Mouse (Mus musculus) neural tube, embryonic 15.5 days (tissue): ENCODE data around the gene Nat8f4. TPM values are rescaled to one million over a fixed set of nuclear protein-coding genes. Genes with fewer than 3 reads are reported as not detected.
"Not testable (repeated sequence)": the region's sequence is repeated elsewhere in the genome, so short reads cannot be mapped to it uniquely, and the experiment has no call there.

Source experiments
- ATAC-seq: fragments of 200-750 bp; cut with Nextera tagmentation; 2 replicates; pipeline ENCODE4 v1.8.0; 2017; ENCODE audit warnings: mild to moderate bottlenecking, moderate TSS enrichment, moderate library complexity; ENCODE audit not compliant: low FRiP score
- H3K27ac ChIP-seq: fragments of 300-500 bp; sonication (generic); replicated peaks from 2 replicates; pipeline ENCODE4 v1.5.1; 2015; ENCODE audit warnings: mild to moderate bottlenecking, inconsistent platforms
- H3K27me3 ChIP-seq: fragments of 300-500 bp; sonication (generic); replicated peaks from 2 replicates; pipeline ENCODE4 v1.6.1; 2015; ENCODE audit warnings: inconsistent platforms
- H3K36me3 ChIP-seq: fragments of 300-500 bp; sonication (generic); 2 replicates; pipeline ENCODE4 v1.6.1; 2015; ENCODE audit warnings: inconsistent platforms
- H3K4me1 ChIP-seq: fragments of 300-500 bp; sonication (generic); 2 replicates; pipeline ENCODE4 v1.6.1; 2015; ENCODE audit warnings: inconsistent platforms
- H3K4me2 ChIP-seq: fragments of 300-500 bp; sonication (generic); 2 replicates; pipeline ENCODE4 v1.6.1; 2015; ENCODE audit warnings: inconsistent platforms, mild to moderate bottlenecking, moderate library complexity
- H3K4me3 ChIP-seq: fragments of 300-500 bp; sonication (generic); replicated peaks from 2 replicates; pipeline ENCODE4 v1.5.1; 2015; ENCODE audit warnings: mild to moderate bottlenecking, inconsistent platforms
- H3K9ac ChIP-seq: fragments of 300-500 bp; sonication (generic); replicated peaks from 2 replicates; pipeline ENCODE4 v1.6.1; 2015; ENCODE audit warnings: mild to moderate bottlenecking, inconsistent platforms
- H3K9me3 ChIP-seq: fragments of 300-500 bp; sonication (generic); replicated peaks from 2 replicates; pipeline ENCODE4 v1.6.1; 2016; ENCODE audit warnings: inconsistent platforms
- WGBS: fragments of 180-500 bp; shearing (Covaris S2); methylation state at CpG from one replicate; pipeline ENCODE4 v1.1.7; 2015; ENCODE audit warnings: mixed read lengths; 5-methylcytosine and 5-hydroxymethylcytosine counted together
- polyA plus RNA-seq: library from polyadenylated mRNA; unstranded; fragments of >200 nt; fragmentation: Nextera tagmentation; extraction: Ambion mirVana; gene quantifications from 2 replicates; pipeline ENCODE4 v1.2.1, GENCODE M21; 2015

The Nat8f4 gene
- polyA plus RNA-seq, 1 experiment from 2014 or later: 4.8 TPM

DNA sequence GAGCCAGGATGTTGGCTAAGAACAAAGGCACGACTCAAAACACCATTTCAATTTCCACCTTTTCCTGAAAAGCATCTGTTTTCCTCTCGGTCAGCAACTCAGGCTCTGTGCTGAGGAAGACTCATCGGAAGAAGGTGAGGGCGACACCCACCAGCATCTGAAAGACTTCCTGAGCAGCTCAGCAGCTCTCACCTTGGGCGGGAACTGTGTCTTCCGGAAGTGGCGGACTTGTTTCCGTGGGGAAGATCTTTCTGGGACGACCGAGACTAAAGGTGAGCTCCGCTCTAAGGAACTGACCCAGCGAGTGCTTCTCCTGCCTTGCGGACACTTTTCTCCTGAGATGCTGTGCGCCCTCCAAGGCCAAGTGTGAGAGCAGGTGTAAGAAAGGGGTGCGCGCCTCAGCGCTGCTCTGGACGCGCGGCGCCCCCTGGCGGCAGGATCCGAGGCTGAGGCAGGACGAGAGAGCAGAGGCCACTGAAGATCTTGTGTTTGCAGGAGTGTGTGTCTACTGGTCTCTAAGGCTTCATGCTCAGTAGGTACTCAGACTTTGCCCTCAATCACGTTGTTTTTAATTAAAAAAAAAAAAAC is 9.5 kb downstream of the Nat8f4 start:
- not testable (repeated sequence) for H3K4me2 ChIP-seq, H3K27me3 ChIP-seq, H3K9ac ChIP-seq, H3K27ac ChIP-seq, H3K9me3 ChIP-seq, ATAC-seq, H3K4me1 ChIP-seq, H3K4me3 ChIP-seq, H3K36me3 ChIP-seq
- 74% methylated on average over 25 of the region's 25 CpGs for WGBS

DNA sequence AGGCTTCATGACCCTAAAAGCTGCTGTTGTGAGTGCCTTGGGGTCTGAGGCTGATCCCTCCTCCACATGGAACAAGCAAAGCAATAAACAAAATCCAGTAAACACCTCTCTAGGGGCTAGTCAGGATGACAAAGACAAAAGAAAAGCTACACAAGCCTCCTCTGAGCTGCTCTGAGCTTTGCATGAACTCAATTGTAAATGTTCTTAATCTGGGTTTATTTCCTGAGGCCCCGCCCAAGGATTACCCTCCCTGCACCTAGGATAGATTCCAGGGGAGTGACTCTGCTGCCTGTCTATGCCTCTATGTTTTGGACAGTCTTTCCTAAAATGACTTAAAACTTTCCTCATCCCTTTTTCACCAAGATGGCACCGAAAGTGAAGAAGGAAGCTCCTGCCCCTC is 15.7 kb downstream of the Nat8f4 start:
- ATAC-seq: no peak
- WGBS: 91% methylated on average over 2 of the region's 2 CpGs
- Histone ChIP-seq H3K9ac (no peak overlapping the region), H3K9me3 (no peaks in the 10 kb centered on the region; the same call in 1 of the 2 replicates), H3K27me3 (no peaks in the 10 kb centered on the region), H3K4me2 (no peak overlapping the region), H3K4me1 (no peaks in the 10 kb centered on the region), H3K27ac (no peak overlapping the region), H3K4me3 (no peak overlapping the region), H3K36me3 (no peaks in the 10 kb centered on the region)

DNA sequence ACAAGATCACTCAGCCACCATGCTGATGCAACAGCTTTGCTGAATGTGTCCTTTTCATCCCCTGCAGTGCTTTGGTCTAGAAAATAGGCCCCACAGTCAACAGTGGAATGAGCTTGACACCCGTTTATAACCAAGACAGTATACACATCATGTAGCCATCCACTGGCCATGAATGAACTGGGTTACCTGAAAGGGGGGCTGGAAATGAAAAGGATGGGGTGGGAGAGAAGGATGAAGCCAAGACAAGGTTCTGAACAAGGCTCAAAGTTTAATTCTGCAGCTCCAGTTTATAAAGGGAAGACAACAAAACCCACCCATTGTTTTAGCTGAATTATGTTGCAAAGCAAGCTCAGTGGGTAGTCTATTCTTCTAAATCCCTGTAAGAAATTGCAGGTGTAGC is 20.4 kb downstream of the Nat8f4 start:
- no peak overlapping the region for H3K4me2 ChIP-seq
- peaks cover 8% of the 10 kb centered on the region; the same call in 1 of the 2 replicates for H3K9me3 ChIP-seq

DNA sequence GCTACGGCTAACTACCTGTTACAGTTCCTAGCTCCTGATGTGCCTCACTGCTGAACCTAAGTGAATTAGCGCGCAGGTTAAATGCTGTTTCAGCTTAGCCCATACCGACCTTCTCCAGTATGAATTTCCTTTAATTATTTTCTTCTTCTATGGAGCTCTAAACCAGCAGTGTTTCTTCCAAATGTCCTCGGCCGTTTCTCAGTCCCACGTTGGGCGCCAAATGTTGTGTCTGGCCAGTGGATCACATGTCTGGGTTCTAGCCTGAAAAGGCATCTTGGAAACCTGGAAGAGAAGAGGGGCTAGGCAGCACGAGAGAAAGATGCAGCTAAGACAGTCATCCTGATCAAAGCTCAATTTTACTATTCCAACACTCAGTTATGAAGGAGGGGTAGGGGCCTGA is 21.4 kb downstream of the Nat8f4 start:
- ATAC-seq, H3K9ac ChIP-seq: not testable (repeated sequence)
- 95% methylated on average over 9 of the region's 9 CpGs for WGBS

More for the DNA sequence above, 20.4 kb downstream of the Nat8f4 start:
- no peaks in the 10 kb centered on the region for H3K27me3 ChIP-seq
- H3K36me3 ChIP-seq: no peaks in the 10 kb centered on the region
- no peak for ATAC-seq
- H3K4me3 ChIP-seq: no peak overlapping the region
- 87% methylated on average over 1 of the region's 1 CpGs for WGBS
- no peak overlapping the region for H3K27ac ChIP-seq
- H3K4me1 ChIP-seq: no peaks in the 10 kb centered on the region
- no peak overlapping the region for H3K9ac ChIP-seq

DNA sequence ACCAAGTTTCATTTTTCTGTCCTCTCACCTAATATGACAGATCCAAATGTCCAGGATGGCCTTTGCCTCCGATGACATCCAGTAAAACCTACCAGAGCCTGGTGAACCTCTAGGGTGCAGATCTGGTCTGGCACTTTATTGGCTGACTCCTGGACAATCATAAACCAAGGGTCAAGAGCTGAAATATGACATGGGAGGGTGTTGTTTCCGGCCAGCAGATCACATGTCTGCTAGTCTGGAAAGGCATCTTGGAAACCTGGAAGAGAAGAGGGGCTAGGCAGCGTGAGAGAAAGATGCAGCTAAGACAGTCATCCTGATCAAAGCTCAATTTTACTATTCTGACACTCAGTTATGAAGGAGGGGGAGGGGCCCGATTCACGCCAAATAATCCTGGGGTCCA is 35.7 kb downstream of the Nat8f4 start, which contains the start of gene Nat8f2:
Gene Nat8f2, minus strand, starts transcription at position 153 of the 400 bp plus-strand sequence.
- not testable (repeated sequence) for H3K36me3 ChIP-seq, H3K27ac ChIP-seq, ATAC-seq, H3K27me3 ChIP-seq, H3K9me3 ChIP-seq, H3K4me1 ChIP-seq, H3K4me3 ChIP-seq, H3K9ac ChIP-seq, H3K4me2 ChIP-seq
- WGBS: 92% methylated on average over 5 of the region's 5 CpGs

More for the DNA sequence above, 21.4 kb downstream of the Nat8f4 start:
- not testable (repeated sequence) for H3K4me2 ChIP-seq, H3K36me3 ChIP-seq, H3K27me3 ChIP-seq, H3K27ac ChIP-seq, H3K4me3 ChIP-seq, H3K9me3 ChIP-seq, H3K4me1 ChIP-seq

DNA sequence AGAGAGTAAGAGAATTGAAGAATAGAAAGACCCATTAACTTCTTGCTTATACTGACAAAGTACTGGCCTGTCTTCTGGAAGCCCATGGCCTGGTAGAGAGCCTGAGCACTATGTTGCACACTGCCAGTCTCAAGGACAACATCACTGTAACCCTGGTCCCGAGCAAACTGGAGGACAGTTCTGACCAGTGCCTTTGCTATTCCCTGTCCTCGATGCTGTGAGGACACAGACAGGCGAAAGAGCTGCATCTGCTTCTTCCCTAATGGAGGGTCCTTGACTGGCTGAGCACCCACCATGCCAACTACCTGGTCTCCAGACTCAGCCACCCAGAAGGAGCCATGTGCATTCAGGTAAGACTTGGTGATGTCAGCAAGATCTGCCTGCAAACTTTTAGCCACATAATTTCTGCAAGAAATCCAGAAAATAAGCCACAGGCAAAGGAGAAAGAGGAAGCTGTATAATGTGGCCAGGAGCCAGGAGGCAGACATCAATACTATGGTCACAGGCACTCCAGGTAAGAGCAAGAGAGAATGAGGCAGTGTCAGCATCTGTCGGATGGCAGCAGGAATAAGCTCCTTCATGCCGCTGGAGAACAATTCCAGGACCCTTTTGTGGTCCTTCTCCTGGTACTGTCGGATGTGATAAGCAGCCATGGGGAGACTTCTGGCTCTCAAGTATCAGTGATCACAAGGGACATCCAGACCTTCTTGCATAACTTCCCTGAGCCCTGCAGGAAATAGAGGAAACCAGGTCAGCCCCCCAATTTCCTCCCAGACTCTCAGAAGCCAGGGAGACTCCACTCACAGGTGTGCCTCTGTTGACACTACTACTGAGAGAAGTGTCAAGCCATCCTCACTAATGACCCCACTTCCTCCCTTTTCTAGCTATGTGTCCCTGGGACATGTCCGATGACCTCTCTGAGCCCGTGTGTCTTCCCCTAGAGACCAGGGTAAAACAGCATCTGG is 36.7 kb downstream of the Nat8f4 start:
- ATAC-seq: no peak
- H3K4me3 ChIP-seq: no peak overlapping the region
- 0 out of 2 replicates have a peak, but pooled peaks cover 4% of the 10 kb centered on the region for H3K4me1 ChIP-seq
- no peak overlapping the region for H3K9ac ChIP-seq
- no peaks in the 10 kb centered on the region for H3K27me3 ChIP-seq
- no peaks in the 10 kb centered on the region for H3K9me3 ChIP-seq
- no peaks in the 10 kb centered on the region for H3K36me3 ChIP-seq
- WGBS: 91% methylated on average over 8 of the region's 8 CpGs
- no peak overlapping the region for H3K27ac ChIP-seq
- no peak overlapping the region for H3K4me2 ChIP-seq

DNA sequence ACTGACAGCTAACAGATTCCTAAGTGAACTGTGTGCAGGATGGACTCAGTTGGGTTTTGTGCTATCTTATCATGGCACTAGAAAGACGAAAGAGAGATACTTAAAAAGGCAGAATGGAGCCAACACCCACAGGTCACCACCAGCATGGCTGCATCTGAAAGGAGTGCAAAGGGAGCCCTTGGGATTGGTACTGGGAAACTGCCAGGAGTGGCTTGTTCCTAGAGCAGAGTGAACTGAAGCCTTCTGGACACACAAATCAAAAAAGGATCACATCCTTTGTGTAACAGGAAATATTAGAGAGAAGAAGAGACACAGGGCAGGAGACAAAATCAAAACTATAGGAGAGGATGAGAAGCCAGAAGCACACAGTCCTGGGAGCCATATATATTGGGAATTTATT is 37.7 kb downstream of the Nat8f4 start:
- not testable (repeated sequence) for H3K36me3 ChIP-seq, H3K27me3 ChIP-seq, H3K4me3 ChIP-seq, H3K9ac ChIP-seq, H3K27ac ChIP-seq, H3K4me1 ChIP-seq, ATAC-seq, H3K9me3 ChIP-seq, H3K4me2 ChIP-seq
- WGBS: 73% methylated on average over 1 of the region's 1 CpGs

DNA sequence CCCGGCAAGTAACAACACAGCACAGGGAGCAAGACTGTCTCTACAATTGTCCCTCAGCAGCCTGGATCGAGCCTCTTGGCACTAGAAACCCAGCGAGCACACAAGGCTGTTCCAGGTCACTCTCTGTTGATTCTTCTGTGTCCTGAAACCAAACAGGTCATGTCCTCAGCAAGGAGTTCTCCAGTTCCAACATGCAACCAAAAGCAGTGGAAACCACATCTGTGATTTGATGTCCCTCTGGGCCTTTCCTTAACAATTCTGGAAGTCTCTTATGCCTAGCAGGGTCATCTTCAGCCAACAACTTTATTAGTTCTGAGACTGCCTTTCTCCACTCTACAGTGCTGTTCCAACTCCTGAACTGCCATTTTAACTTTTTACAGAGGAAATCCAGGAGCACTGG is 38.5 kb downstream of the Nat8f4 start:
- not testable (repeated sequence) for H3K27me3 ChIP-seq, H3K9ac ChIP-seq, H3K4me3 ChIP-seq, H3K4me1 ChIP-seq, ATAC-seq, H3K27ac ChIP-seq, H3K4me2 ChIP-seq, H3K9me3 ChIP-seq, H3K36me3 ChIP-seq
- 89% methylated on average over 3 of the region's 3 CpGs for WGBS

DNA sequence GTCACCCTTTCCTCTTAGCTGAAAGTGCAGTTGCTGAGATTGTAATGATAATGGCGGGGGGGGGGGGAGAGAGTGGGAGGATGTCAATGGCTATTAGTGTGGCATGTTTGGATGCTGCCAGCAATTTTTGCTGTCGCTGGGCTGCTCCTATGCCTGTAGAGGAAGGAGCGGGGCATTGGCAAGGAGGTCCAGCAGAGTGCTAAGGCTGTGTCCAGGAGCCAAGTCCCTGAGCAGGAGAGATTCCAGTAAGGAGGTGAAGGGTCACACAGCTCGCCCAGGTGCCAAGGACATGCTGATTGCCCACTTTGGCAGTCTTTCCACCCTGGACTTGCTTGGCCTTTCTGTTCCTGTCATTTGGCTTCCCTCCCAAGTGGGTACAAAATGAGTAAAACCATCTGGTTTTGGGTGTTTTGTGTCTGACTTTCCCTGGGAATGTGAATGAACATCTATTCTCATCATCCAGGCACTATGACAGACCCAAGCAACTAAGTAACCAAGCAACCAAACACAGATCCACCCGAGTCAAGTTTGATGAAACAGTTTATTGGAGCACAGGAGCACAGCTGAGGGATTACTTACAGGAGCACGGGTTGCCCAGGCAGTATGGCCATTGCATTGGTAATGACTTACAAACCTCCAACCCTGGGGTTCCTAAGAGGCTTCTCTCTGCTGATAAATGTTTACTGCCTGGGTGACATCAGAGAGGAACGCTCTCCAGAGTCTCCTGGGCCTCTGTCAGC is 39.6 kb downstream of the Nat8f4 start:
- not testable (repeated sequence) for H3K9ac ChIP-seq, H3K27ac ChIP-seq, H3K4me1 ChIP-seq, H3K9me3 ChIP-seq, H3K27me3 ChIP-seq, H3K4me2 ChIP-seq, H3K4me3 ChIP-seq, H3K36me3 ChIP-seq
- peak; percentile 45; the same call in 1 of the 2 replicates for ATAC-seq
- WGBS: 51% methylated on average over 5 of the region's 7 CpGs

DNA sequence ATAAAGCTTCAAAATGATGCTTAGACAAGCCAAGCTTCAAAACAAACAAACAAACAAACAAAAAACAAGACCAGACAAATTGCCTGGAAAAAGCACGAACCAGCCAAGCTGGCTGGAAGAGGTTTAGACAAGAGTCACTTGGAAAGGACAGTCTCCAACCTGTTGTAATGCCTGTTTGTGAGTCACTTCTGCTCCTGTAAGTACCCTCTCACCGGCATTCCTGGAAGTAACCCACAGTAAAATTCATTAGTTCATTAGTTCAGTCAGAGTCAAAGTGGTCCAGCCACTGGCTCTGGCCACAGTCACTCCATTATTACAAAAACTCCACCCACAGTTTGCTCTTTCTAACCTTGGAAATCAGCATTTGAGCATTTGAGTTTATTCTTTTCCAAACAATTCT is 40.8 kb downstream of the Nat8f4 start:
- no peak overlapping the region for H3K27ac ChIP-seq
- H3K9me3 ChIP-seq: no peaks in the 10 kb centered on the region
- no peak for ATAC-seq
- 0 out of 2 replicates have a peak, but pooled peaks cover 4% of the 10 kb centered on the region for H3K4me1 ChIP-seq
- H3K4me3 ChIP-seq: no peak overlapping the region
- H3K4me2 ChIP-seq: no peak overlapping the region
- H3K9ac ChIP-seq: no peak overlapping the region
- WGBS: 89% methylated on average over 2 of the region's 2 CpGs
- no peaks in the 10 kb centered on the region for H3K36me3 ChIP-seq
- H3K27me3 ChIP-seq: no peaks in the 10 kb centered on the region

DNA sequence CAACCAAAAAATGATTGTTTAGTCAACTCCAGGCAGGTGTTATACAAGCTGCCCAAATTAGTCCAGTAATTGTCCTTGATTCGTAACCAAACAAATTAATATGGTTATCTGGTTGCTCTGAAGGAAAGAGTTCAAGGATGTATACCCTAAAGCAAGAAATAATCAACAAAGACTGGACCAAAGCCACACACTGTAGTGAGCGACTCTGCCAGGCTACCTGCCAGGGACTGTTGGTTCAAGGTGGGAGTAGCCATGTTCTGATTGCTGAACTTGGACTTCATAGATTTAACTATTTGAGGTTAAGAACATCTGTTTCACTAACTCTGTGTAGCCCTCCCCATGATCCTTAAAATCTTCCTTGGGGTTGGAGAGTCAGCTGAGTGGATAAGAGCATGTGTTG is 41.5 kb downstream of the Nat8f4 start:
- no peak overlapping the region for H3K4me3 ChIP-seq
- H3K4me2 ChIP-seq: no peak overlapping the region
- WGBS: 90% methylated on average over 2 of the region's 2 CpGs
- no peaks in the 10 kb centered on the region for H3K27me3 ChIP-seq
- H3K27ac ChIP-seq: no peak overlapping the region
- H3K36me3 ChIP-seq: no peaks in the 10 kb centered on the region
- H3K9ac ChIP-seq: no peak overlapping the region
- no peaks in the 10 kb centered on the region for H3K9me3 ChIP-seq
- no peak for ATAC-seq
- H3K4me1 ChIP-seq: 0 out of 2 replicates have a peak, but pooled peaks cover 4% of the 10 kb centered on the region
